Mouse (Mus musculus): ENCODE results near the gene Hist2h2ac. TPM values are rescaled to one million over a fixed set of nuclear protein-coding genes. Genes with fewer than 3 reads are reported as not detected.
"Not testable (repeated sequence)": the region's sequence is repeated elsewhere in the genome, so short reads cannot be mapped to it uniquely, and the experiment has no call there.

Gene Hist2h2ac
- 10 to 100 TPM; 30.9 to 38.1 TPM for total RNA-seq (2021)
- long read RNA-seq, experiment 1, result 0 reads
- long read RNA-seq, experiment 2, result 0 reads

- DNase-seq (ENCODE audit: low spot score in 2 of 2), result peak; percentile 75 to 85
These were observed at the start of gene Hist2h2ac, which contains the start of gene Hist2h2be for GRCm38 (mm10) chr3:96220765-96221639. Gene Hist2h2ac (minus strand): TSS chr3:96220880. Gene Hist2h2be (plus strand): TSS chr3:96221119.

GRCm38 (mm10) chr3:96269511-96270474, 49.1 kb upstream of the Hist2h2ac start, which contains the start of gene Hist2h2bb:
Gene Hist2h2bb (plus strand): TSS chr3:96269752.
- DNase-seq (ENCODE audit: low spot score in 2 of 2), result peak; percentile 85 to 91

- DNase-seq (ENCODE audit: low spot score in 2 of 2), result not testable (repeated sequence)
These were observed 48.2 kb upstream of the Hist2h2ac start for GRCm38 (mm10) chr3:96268776-96269378.

- DNase-seq (ENCODE audit: low spot score in 2 of 2), result peak; percentile 75 to 83
These were observed 47.5 kb upstream of the Hist2h2ac start, which contains the start of gene Hist2h3b for GRCm38 (mm10) chr3:96268051-96268775. Gene Hist2h3b (plus strand): TSS chr3:96268654.

GRCm38 (mm10) chr3:96267541-96267940, 46.9 kb upstream of the Hist2h2ac start:
- DNase-seq (ENCODE audit: low spot score in 2 of 2), result no peak

DNA sequence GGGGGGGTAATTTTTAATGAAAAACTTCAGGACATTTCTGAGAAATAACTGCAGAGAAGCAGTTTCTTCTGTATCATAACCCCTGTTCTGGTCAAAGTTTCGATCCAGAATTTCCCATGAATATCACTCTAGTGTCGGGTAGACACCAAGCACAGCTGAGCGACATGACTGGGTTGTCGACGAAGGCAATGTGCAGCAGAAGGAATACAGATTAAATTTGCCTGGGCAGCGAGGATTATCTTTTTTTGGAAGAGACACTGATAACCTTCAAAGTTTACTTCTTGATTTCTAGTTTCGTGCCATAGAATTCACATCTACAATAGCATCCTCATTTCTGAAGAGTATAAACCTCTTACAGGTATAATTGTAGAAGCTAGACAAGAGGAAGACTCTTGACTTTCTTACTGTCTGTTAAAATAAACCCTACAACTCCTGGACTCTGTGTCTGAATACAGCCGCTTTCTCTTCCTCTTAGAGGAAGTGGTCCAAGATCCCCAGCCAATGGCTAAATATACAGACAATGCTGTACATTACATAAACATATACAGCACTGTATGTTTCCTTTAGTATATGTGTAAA, 45.5 kb upstream of the Hist2h2ac start:
- DNase-seq (ENCODE audit: low spot score in 2 of 2), result no peak

DNA sequence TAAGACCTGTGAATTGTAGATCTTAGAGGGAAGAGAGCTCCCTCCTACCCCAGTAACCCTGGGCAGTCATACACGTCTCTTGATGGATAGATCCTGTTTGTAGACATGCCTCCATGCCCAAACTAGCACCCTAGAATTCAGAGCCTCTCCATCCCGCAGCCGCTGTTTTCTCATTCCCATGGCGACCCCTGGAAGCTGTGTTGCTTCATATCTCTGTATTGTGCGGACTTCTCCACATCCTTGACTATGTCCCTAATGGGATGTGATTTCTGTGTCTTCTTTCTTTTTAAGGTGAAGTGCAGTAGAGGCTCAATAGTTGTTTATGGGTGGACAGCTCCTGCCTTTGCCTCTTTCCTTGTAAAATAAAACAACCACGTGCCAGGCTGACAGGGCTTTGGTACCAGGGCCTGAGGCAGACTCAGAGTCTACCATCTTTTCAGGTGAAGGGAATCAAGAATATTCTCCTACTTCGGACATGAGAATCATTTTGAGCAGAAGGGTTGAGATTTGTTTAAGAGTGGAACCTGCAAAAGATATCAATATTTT, 43.8 kb upstream of the Hist2h2ac start:
- no peak for DNase-seq (ENCODE audit: low spot score in 2 of 2)

DNA sequence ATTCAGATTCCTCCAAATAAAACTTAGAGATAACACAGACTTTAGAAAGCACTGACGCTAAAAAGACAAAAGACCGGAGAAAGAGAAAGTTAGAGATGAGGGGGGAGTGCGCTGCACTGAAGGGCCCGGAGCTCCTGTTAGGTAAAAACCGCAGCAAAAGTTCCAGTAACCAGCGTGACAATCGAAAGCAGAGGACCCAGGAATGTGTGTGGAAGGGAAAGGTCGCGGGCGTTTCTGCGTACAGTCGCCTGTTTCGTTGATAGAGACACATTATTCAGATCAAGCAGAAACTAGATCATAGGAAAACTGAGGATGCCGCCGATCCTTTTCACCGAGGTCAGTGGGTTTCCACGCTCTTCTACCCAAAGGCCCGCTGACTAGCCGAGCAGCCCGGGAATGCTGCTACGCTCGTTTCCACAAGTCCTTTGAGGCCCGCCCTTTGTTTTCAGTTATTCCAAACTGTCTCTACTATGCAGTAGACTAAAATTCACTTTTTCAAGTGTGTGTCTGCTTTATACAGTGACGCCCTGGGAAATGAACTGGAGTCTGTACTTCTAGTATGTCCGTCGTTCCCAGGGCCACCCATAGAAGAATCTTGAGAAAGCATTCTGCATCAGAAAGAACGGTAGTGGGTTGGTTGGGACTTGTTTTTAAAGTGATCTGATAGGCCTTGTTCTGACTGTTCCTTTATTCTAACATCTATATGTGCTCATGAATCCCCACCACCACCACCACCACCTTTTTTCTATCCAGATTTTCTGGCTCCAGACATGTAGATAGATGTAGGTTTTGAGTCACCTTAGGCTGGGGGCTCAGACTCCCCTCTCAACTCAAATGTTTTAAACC, 43.1 kb upstream of the Hist2h2ac start:
- peak; percentile 24 to 56 for DNase-seq (ENCODE audit: low spot score in 2 of 2)

- peak; percentile 96 to 97 for DNase-seq (ENCODE audit: low spot score in 2 of 2)
These were observed 42.4 kb upstream of the Hist2h2ac start, which contains the start of gene Hist2h4 for GRCm38 (mm10) chr3:96262979-96263550. Gene Hist2h4 (minus strand): TSS chr3:96263311.

DNA sequence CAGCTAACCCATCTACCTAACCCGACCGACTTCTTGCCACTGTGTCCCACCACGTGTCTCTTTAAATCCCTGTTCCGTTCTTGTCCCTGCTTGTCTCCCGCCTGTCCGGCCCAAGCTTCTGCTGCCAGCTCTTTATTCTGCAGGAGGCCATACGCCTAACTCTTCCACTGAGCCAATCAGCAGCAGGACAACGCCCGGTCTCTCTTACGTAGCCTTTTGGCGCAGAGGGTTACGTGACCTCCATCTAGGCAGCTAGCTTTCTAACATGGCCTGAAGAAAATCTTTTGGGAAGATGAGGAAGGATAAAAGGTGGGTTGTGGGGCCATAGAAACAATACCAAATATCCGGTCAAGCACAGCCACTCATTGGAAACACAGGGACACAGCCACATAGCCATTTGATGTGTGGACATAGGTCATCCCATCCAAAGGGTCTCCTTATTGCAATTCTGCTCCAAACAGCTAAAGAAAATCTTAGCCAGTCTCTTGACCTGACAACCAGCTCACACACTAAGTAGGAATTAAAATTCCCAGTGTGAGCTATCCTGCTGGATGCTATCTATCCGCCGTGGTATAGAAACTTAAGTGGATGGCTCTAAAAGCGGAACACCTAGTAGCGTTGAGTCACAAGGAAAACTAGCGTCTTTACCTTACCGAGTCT, 41.7 kb upstream of the Hist2h2ac start:
- peak; percentile 77 to 87 for DNase-seq (ENCODE audit: low spot score in 2 of 2)

GRCm38 (mm10) chr3:96261623-96262022, 40.9 kb upstream of the Hist2h2ac start:
- no peak for DNase-seq (ENCODE audit: low spot score in 2 of 2)

DNA sequence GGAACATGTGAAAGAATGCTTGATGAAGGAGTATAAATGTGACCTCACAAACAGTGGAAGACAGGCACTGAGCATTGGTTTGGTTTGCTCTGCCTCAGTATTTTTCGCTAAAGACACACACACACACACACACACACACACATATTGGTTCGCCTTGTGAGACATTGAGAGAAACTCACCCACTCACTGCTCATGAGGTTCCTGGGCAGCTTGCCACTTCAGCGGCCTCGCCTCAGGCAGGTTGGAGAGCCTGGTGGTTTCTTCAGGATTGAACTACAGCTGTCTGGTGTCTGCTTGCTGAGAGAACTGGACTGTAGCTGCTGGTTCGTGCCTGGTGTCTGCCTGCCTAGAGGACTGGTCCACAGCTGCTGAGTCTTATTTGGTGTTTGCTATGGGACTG, 39.5 kb upstream of the Hist2h2ac start:
- DNase-seq (ENCODE audit: low spot score in 2 of 2), result peak; percentile 17 to 34

DNA sequence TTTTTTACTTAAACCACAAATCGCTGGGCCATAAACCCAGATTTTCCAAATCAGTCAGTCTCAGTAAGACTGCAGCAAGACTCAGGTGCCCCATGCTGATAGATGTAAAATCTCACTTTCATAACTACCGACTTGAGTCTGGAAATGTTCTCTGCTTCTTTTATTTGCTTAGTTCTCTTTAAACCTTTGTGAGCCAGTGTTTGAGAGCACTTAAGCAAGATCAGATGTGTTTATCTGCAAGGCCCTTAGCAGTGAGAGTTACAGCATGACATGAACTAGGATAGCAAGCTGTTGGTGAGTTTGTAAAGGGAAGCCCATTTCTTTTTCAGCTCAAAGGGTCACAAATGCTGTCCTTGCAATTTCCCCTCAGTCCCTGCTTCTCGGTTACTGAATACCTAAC, 36.5 kb upstream of the Hist2h2ac start:
- no peak for DNase-seq (ENCODE audit: low spot score in 2 of 2)

DNA sequence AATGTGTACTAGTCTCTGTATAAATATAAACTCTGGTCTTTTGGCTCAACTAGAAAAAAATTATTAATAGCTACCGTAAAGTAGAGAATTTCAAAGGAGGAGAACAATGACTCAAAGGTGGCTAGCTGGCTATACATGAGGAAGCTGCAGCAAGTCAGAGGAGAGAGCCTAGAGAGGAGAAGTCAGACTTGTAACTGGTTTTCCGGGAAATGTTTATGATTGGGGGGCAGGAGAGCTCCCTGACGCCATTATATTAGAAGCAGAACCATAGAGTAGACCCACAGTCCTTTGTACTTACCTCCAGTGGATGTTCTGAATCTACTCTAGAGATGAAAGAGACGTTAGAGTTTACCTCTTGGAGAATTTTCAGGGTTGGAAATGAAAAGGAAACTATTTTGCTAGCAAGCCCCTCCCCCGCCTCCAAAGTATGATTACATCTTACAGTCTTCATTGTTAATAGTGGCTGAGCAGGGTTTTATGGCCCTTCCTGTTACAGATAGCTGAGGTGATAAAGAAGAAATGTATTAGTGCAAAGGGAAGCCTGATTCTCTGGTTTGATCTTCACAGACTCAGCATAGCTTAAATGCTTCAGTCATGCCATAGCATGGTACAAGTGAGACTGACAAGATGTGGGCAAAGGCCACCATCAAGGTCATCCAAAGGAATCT, 35.4 kb upstream of the Hist2h2ac start:
- no peak for DNase-seq (ENCODE audit: low spot score in 2 of 2)

GRCm38 (mm10) chr3:96254683-96255355, 34.1 kb upstream of the Hist2h2ac start:
- no peak for DNase-seq (ENCODE audit: low spot score in 2 of 2)

- DNase-seq (ENCODE audit: low spot score in 2 of 2), result no peak
These were observed 31.1 kb upstream of the Hist2h2ac start for GRCm38 (mm10) chr3:96251787-96252186.

Data from left cerebral cortex, adult 18-20 months (tissue).